Mouse (Mus musculus) kidney, adult 18-20 months (tissue): ENCODE data around the gene Lrrk1.

Experiments
- DNase-seq: peaks from one replicate; pipeline ENCODE4 v3.0.0; 2021

Lrrk1 gene

DNA sequence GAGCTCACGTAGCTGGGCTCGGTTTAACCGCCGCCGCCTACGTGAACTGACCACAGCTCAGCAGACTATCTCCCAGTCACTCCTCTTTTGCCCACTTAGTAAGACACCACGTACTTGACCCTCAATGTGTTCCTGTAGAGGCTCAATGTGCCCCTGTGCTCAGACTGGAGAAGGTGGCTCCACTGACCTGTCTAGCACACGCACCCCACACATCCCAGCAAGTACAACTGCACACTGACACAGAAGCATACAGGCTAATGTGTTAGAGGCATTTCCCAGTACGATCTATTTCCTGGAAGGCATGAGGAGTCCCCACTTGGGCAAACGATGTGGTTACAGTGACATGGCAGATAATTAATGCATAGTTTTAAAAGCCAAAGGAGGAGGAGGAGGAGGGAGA is 11.6 kb downstream of the Lrrk1 start:
- DNase-seq = no peak

- DNase-seq = no peak
Observed at GRCm38 (mm10) chr7:66375736-66376135, 12.4 kb downstream of the Lrrk1 start.

DNA sequence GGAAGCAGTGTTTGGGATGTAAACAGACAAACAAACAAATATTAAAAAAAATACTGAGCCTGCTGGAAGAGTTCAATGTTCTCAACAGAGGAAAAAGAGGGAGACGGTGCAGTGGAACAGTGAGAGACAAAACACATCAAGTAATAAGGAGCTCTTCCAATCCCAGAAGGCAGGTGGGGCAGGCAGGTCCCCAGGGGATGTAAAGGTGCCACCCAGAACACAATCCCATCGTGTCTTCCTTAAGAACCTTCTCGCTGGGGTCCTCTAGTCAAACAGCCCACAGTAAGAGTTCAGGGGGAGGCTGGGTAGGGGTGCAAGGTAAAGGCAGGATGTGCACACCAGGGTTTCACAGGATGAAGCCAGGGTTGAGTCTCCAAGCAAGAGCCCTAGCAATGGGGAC is 14.8 kb downstream of the Lrrk1 start:
- no peak for DNase-seq

GRCm38 (mm10) chr7:66370970-66371369 is 17.2 kb downstream of the Lrrk1 start:
- DNase-seq = no peak

DNA sequence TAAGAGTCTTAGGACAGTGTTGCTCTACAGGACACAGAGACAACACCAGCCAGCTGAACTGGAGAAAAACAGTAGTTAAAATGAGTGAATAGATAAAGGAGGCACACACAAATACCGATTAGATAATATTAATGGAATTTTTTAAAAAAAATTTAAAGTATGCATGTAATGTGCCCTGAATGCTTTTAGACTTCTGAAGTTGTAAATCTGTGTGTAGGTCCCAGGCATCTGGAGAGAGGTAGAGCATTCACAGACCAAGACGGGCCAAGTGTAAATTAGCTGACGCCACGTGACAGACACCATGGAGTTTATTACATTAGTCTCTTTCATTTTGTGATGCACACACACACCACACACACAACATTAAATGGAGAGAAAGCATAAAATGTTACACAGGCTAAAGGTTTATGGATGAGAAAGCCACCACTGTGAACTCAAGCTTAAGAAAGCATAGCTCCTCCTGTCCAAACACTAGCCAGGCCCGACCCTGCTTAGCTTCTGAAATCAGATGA is 18.2 kb downstream of the Lrrk1 start:
- no peak for DNase-seq

GRCm38 (mm10) chr7:66369071-66369933 is 18.8 kb downstream of the Lrrk1 start:
- DNase-seq = no peak

- no peak for DNase-seq
Observed at GRCm38 (mm10) chr7:66365904-66366303, 22.2 kb downstream of the Lrrk1 start, which contains the start of gene Gm10974. Gm10974 (plus strand) TSS chr7:66365905.

DNA sequence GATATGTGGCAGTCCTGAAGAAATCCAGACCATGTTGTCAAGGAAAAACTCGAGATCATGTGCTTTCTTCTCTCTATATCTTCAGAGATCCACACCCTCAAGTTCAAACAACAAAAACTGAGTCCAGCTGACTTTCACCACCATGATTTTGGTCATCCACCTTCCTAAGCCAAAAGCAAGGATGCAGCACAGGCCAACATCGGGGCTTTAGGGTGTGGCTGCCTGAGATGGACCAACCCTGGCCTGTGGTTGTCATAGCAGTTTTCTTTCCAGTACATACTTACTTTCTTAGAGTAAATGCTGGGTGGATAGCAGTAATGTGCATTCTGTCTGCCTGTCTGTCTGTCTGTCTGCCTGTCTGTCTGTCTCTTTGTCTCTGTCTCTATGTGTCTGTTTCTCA is 22.7 kb downstream of the Lrrk1 start:
- no peak for DNase-seq

DNA sequence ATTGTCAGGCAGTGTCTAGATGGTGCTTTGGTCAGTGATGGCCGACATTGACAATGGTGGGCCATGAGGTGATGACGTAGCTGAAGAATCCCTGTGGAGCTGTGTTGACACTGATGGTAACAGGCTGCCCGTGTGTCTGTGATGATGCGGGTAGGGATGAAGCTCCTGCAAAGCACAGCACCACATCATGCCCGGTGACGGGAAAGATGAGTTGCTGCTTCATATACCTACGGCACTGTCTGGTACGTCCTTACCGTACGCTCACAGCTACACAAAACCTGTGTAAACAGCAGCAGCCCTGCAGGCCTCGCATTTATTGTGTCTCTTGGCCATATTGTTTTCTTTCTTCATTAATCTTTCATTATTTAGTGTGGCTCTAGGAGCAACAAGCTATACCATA is 23.7 kb downstream of the Lrrk1 start:
- no peak for DNase-seq

GRCm38 (mm10) chr7:66359044-66359443 is 29.1 kb downstream of the Lrrk1 start:
- DNase-seq = no peak

GRCm38 (mm10) chr7:66358461-66358860 is 29.7 kb downstream of the Lrrk1 start:
- no peak for DNase-seq

DNA sequence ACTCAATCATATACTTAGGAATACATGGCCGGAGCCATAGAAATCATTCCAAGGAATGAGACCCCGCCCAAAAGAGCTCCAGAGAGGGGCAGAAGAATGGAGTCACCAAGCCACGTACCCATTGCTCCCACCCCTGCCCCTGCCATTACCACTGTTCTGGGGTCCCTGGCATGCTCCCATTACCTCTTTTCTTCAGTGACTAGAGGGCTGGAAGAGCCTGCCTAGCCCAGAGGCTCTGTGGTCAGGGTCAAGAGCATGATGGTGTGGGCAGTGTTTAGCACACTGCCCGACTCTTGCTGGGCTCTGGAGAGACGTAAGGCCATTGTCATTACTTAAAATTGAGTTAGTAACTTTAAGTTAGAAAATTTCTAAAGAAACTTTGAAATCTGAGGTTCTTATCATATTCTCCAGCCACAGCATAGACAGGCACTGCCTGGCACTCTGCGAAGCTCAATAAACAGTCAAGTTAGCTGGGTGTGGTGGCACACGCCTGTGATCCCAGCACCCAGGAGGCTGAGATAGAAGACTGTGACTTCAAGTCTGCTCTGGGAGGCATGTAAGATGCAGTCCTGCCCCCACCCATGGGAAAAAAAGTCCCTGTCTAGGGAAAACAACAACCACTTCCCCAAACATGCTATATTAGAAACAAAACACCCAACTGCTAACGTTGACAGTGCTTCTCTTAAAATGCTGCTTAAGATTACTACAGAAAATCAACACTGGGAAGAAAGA is 32.2 kb downstream of the Lrrk1 start:
- DNase-seq = no peak

DNA sequence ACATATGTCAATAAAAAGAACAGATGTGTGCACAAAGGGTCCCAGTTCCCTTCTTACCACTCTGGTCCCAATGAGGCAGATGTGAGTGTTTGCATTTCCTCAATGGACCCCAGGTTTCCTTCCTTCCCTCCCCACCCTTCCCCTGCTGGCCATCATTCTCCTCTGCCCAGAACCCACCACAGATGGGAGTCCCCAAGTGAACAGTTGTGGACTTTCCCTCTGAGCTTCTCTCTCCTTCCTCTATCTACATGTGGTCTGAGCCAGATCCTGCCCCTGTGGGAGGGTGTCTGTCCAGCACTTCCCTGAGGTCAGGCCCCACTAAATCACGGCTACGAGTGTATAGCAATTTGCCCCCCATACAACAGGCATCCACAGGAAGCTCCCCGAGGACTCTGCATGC is 33.2 kb downstream of the Lrrk1 start:
- no peak for DNase-seq

- no peak for DNase-seq
Observed at GRCm38 (mm10) chr7:66351074-66351473, 37.1 kb downstream of the Lrrk1 start.

GRCm38 (mm10) chr7:66349670-66350069 is 38.5 kb downstream of the Lrrk1 start:
- DNase-seq = no peak

DNA sequence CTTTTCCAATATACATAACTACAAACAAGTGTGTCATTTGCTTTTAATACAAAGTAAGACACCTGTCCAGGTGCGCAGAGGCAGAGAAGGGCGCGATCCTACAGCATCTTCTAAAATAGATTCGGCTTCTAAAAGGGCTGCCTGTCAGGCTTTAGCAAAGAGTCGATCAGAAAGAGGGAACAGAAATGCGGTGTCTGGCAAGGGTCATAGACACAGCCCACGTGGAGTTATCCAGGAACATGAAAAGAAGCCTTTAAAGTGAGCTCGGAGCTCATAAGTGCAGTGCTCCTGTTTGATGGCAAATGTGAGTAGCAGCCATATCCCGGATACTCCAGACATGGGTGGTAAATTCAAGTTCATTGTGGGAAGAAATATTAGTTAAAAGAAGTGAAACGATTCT is 39.6 kb downstream of the Lrrk1 start:
- no peak for DNase-seq

DNA sequence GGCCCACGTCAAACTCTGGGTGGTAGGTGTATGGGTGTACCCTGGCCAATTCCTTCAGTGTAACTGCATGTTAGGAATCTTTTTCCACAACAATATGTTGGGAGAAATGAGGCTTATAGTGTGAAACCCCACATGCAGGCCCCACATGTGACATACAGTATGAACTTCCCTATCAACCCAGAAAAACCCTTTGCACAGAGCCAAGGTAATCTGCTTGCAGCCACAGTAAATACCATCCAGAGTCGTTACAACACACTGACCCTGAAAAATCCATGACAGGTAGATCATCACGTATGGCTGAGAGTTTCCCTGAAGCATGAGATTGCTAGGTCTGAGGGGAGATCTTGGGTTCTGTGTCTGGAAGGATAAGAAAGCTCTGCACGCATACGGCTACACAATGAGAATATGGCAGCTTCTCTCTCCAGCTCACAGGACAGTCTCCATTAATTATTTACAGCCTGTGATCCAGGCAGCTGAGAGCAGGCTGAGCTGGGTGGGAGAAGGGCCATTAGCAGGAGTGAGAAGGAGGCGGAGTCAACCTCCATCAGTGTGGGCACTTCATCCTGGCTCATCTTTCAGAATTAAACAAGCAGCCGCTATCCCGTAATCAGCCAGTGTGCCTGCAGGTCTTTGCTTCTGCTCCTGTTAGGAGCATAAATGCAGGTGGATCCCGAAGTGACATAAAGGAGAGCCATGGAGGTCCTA is 41.0 kb downstream of the Lrrk1 start:
- no peak for DNase-seq

- DNase-seq = no peak
Observed at GRCm38 (mm10) chr7:66343307-66343706, 44.8 kb downstream of the Lrrk1 start.

- no peak for DNase-seq
Observed at GRCm38 (mm10) chr7:66342831-66343230, 45.3 kb downstream of the Lrrk1 start.

DNA sequence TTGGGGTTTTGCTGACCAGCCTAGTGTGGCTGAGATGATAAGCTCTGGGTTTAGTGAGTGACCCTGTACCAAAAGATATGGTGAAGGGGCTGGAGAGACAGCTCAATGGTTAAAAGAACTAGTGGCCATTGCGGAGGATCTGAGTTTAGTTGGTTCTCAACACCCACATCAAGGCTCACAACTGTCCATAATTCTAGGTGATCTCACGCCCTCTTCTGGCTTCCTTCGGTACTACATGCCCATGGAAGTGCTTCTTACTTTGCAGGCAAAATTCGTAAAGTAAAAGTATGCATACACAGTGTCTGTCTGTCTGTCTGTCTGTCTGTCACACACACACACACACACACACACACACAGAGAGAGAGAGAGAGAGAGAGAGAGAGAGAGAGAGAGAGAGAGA is 45.8 kb downstream of the Lrrk1 start:
- peak; percentile 73 for DNase-seq

GRCm38 (mm10) chr7:66340044-66340443 is 48.1 kb downstream of the Lrrk1 start:
- no peak for DNase-seq

- DNase-seq = no peak
Observed at GRCm38 (mm10) chr7:66339625-66340024, 48.5 kb downstream of the Lrrk1 start.

- DNase-seq = no peak
Observed at GRCm38 (mm10) chr7:66336955-66337354, 51.2 kb downstream of the Lrrk1 start.
